Comparison of ENCODE assay signal across 8 mouse cellular contexts in genomic region chr11:107449169-107449910, GRCm38 (mm10). TPM values are rescaled to one million over a fixed set of nuclear protein-coding genes. Genes with fewer than 3 reads are reported as not detected.
A peak's percentile ranks its signal among the peaks of the same experiment; 100 is the strongest.
DNase-seq lines count a peak whose midpoint lies in the region; ATAC-seq and TF ChIP-seq lines count a peak whose summit lies in the region.

No protein-coding gene starts in this region.

- 72% methylated on average over 17 of the region's 17 CpGs for WGBS in hindbrain, embryonic 10.5 days
- 72% methylated on average over 17 of the region's 17 CpGs for WGBS in hindbrain, embryonic 12.5 days
- WGBS in heart, embryonic 10.5 days = 60% methylated on average over 17 of the region's 17 CpGs
- 54% methylated on average over 17 of the region's 17 CpGs for WGBS in liver, postnatal 0 days (ENCODE audit: insufficient replicate concordance)

- H3K4me2 ChIP-seq in hindbrain, embryonic 12.5 days (replicated peaks) = no peak overlapping the region
- peak overlapping the region; percentile 58 for H3K4me2 ChIP-seq in liver, postnatal 0 days (ENCODE audit: low read depth, low read length)

- no peaks in the 10 kb centered on the region for H3K27me3 ChIP-seq in hindbrain, embryonic 10.5 days (ENCODE audit: insufficient read depth, poor library complexity, severe bottlenecking)
- no peaks in the 10 kb centered on the region for H3K27me3 ChIP-seq in hindbrain, embryonic 12.5 days
- H3K27me3 ChIP-seq in heart, embryonic 10.5 days (ENCODE audit: insufficient read depth, poor library complexity, severe bottlenecking) = no peaks in the 10 kb centered on the region
- H3K27me3 ChIP-seq in liver, postnatal 0 days (ENCODE audit: insufficient read depth, low read length) = no peaks in the 10 kb centered on the region

- no peak overlapping the region for H3K9ac ChIP-seq in hindbrain, embryonic 12.5 days
- peak overlapping the region; percentile 35; the same call in 1 of the 2 replicates for H3K9ac ChIP-seq in liver, postnatal 0 days (replicated peaks)

- 0 out of 2 replicates have a peak overlapping the region, but pooled peaks have one; percentile 12 for H3K27ac ChIP-seq in hindbrain, embryonic 10.5 days
- H3K27ac ChIP-seq in hindbrain, embryonic 12.5 days = no peak overlapping the region
- H3K27ac ChIP-seq in heart, embryonic 10.5 days = peak overlapping the region; percentile 47; the same call in 1 of the 2 replicates
- H3K27ac ChIP-seq in liver, postnatal 0 days (ENCODE audit: low read depth) = peak overlapping the region; percentile 70

- H3K4me1 ChIP-seq in hindbrain, embryonic 10.5 days (replicated peaks) = peaks cover 14% of the 10 kb centered on the region
- peaks cover 13% of the 10 kb centered on the region for H3K4me1 ChIP-seq in hindbrain, embryonic 12.5 days
- peaks cover 38% of the 10 kb centered on the region for H3K4me1 ChIP-seq in heart, embryonic 10.5 days
- peaks cover 57% of the 10 kb centered on the region for H3K4me1 ChIP-seq in liver, postnatal 0 days (ENCODE audit: insufficient read depth)

- no peak for DNase-seq in hindbrain, embryonic 10.5 days (ENCODE audit: low spot score)
- peak; percentile 93 for DNase-seq in ES-CJ7 (ENCODE audit: low read depth, low spot score)
- DNase-seq in heart, embryonic 10.5 days (ENCODE audit: low spot score) = no peak
- peak; percentile 57 for DNase-seq in liver, postnatal 0 days
- no peak for DNase-seq in cerebellum, postnatal 4 days (ENCODE audit: low spot score in 2 of 2)
- no peak for DNase-seq in adipocyte (ENCODE audit: low spot score)
- no peak for DNase-seq in adrenal gland, postnatal 25 days

- 0 out of 2 replicates have a peak, but pooled peaks have one; percentile 3 for TF ChIP-seq CTCF in liver, postnatal 0 days (IDR thresholded peaks at IDR 0.05; ENCODE audit: low read depth)

- TF ChIP-seq EP300 in liver, postnatal 0 days (IDR thresholded peaks at IDR 0.05; ENCODE audit: low read depth) = peak; percentile 30; the same call in 1 of the 2 replicates

- ATAC-seq in hindbrain, embryonic 12.5 days (ENCODE audit: low FRiP score) = no peak
- ATAC-seq in liver, postnatal 0 days = peak; percentile 75

- no peaks in the 10 kb centered on the region for H3K9me3 ChIP-seq in hindbrain, embryonic 10.5 days
- H3K9me3 ChIP-seq in hindbrain, embryonic 12.5 days (replicated peaks) = no peaks in the 10 kb centered on the region
- H3K9me3 ChIP-seq in heart, embryonic 10.5 days = no peaks in the 10 kb centered on the region
- no peaks in the 10 kb centered on the region for H3K9me3 ChIP-seq in liver, postnatal 0 days (ENCODE audit: low read length)

- no peak overlapping the region for H3K4me3 ChIP-seq in hindbrain, embryonic 10.5 days
- no peak overlapping the region for H3K4me3 ChIP-seq in hindbrain, embryonic 12.5 days
- no peak overlapping the region for H3K4me3 ChIP-seq in heart, embryonic 10.5 days
- peak overlapping the region; percentile 1 for H3K4me3 ChIP-seq in liver, postnatal 0 days (ENCODE audit: low read depth, low read length)

- peaks cover 20% of the 10 kb centered on the region for H3K36me3 ChIP-seq in hindbrain, embryonic 10.5 days
- H3K36me3 ChIP-seq in hindbrain, embryonic 12.5 days = peaks cover 6% of the 10 kb centered on the region; the same call in 1 of the 2 replicates
- peaks cover 8% of the 10 kb centered on the region for H3K36me3 ChIP-seq in heart, embryonic 10.5 days
- H3K36me3 ChIP-seq in liver, postnatal 0 days (replicated peaks; ENCODE audit: insufficient read depth, low read length) = 0 out of 2 replicates have a peak, but pooled peaks cover 4% of the 10 kb centered on the region

RNA-seq across cellular contexts. Expression of gene Pitpnc1, which starts 21.2 kb away (rescaled TPM):
- 21.9 and 22.8 TPM in 2 replicates for polyA plus RNA-seq in hindbrain, embryonic 10.5 days (2016; fragmentation: Nextera tagmentation; extraction: Ambion mirVana)
- polyA plus RNA-seq in hindbrain, embryonic 12.5 days (2016; fragmentation: Nextera tagmentation; extraction: Ambion mirVana) = 36.5 and 37.1 TPM in 2 replicates
- polyA plus RNA-seq in heart, embryonic 10.5 days (2016; fragmentation: Nextera tagmentation; extraction: Ambion mirVana) = 6.6 and 11.6 TPM in 2 replicates
- 6.8 and 9.1 TPM in 2 replicates for polyA plus RNA-seq in liver, postnatal 0 days (2015; fragmentation: Nextera tagmentation; extraction: Ambion mirVana)
- 14.8 and 20.4 TPM in 2 replicates for total RNA-seq in adrenal gland, postnatal 25 days (2021)

RNA-seq across cellular contexts. Expression of gene Psmd12, which starts 29.9 kb away (rescaled TPM):
- polyA plus RNA-seq in hindbrain, embryonic 10.5 days (2016; fragmentation: Nextera tagmentation; extraction: Ambion mirVana) = 188 and 220 TPM in 2 replicates
- polyA plus RNA-seq in hindbrain, embryonic 12.5 days (2016; fragmentation: Nextera tagmentation; extraction: Ambion mirVana) = 172 and 177 TPM in 2 replicates
- 191 and 223 TPM in 2 replicates for polyA plus RNA-seq in heart, embryonic 10.5 days (2016; fragmentation: Nextera tagmentation; extraction: Ambion mirVana)
- polyA plus RNA-seq in liver, postnatal 0 days (2015; fragmentation: Nextera tagmentation; extraction: Ambion mirVana) = 78.8 and 79.6 TPM in 2 replicates
- 98.8 and 106 TPM in 2 replicates for total RNA-seq in adrenal gland, postnatal 25 days (2021)

Comparison
In these comparisons a context has a peak if more than half of its experiments do, and no peak if none do; other contexts are left out.
1. DNase-seq: peak in ES-CJ7 (single experiment) and liver, postnatal 0 days (single experiment); none in hindbrain, embryonic 10.5 days (single experiment), heart, embryonic 10.5 days (single experiment), cerebellum, postnatal 4 days (0 of 2), adipocyte (single experiment) and adrenal gland, postnatal 25 days (single experiment).